Mouse (Mus musculus) mesoderm, embryonic 11.5 days (tissue): ENCODE measurements around the gene Nkd1.

Source experiments
- DNase-seq: peaks from one replicate; pipeline ENCODE4 v3.0.0-alpha.2; 2012; ENCODE audit warnings: low read depth, low spot score

The Nkd1 gene

GRCm38 (mm10) chr8:88572941-88573645, 51.9 kb downstream of the Nkd1 start:
- no peak for DNase-seq

- no peak for DNase-seq
Measured at GRCm38 (mm10) chr8:88574975-88575374, 53.8 kb downstream of the Nkd1 start.

GRCm38 (mm10) chr8:88576351-88577142, 55.4 kb downstream of the Nkd1 start:
- DNase-seq = no peak

GRCm38 (mm10) chr8:88577666-88578065, 56.5 kb downstream of the Nkd1 start:
- DNase-seq = no peak

- no peak for DNase-seq
Measured at GRCm38 (mm10) chr8:88578413-88579175, 57.4 kb downstream of the Nkd1 start.

GRCm38 (mm10) chr8:88579246-88579645, 58.1 kb downstream of the Nkd1 start:
- DNase-seq = no peak

GRCm38 (mm10) chr8:88579668-88580330, 58.6 kb downstream of the Nkd1 start:
- no peak for DNase-seq

GRCm38 (mm10) chr8:88580785-88581184, 59.6 kb downstream of the Nkd1 start:
- no peak for DNase-seq

GRCm38 (mm10) chr8:88583863-88584262, 62.7 kb downstream of the Nkd1 start:
- DNase-seq = no peak

- no peak for DNase-seq
Measured at GRCm38 (mm10) chr8:88588205-88588889, 67.2 kb downstream of the Nkd1 start.

- DNase-seq = no peak
Measured at GRCm38 (mm10) chr8:88590226-88590625, 69.1 kb downstream of the Nkd1 start.

- DNase-seq = no peak
Measured at GRCm38 (mm10) chr8:88593947-88594346, 72.8 kb downstream of the Nkd1 start.

GRCm38 (mm10) chr8:88596042-88596441, 74.9 kb downstream of the Nkd1 start:
- DNase-seq = no peak

- no peak for DNase-seq
Measured at GRCm38 (mm10) chr8:88598578-88598977, 77.4 kb downstream of the Nkd1 start.

GRCm38 (mm10) chr8:88599491-88599890, 78.3 kb downstream of the Nkd1 start:
- no peak for DNase-seq

- DNase-seq = peak; percentile 30
Measured at GRCm38 (mm10) chr8:88603446-88603989, 82.4 kb downstream of the Nkd1 start.

GRCm38 (mm10) chr8:88604065-88605038, 83.2 kb downstream of the Nkd1 start:
- peak; percentile 94 for DNase-seq

- peak; percentile 15 for DNase-seq
Measured at GRCm38 (mm10) chr8:88605361-88606040, 84.3 kb downstream of the Nkd1 start.

GRCm38 (mm10) chr8:88609036-88609435, 87.9 kb downstream of the Nkd1 start:
- no peak for DNase-seq
